In the genomic region with DNA sequence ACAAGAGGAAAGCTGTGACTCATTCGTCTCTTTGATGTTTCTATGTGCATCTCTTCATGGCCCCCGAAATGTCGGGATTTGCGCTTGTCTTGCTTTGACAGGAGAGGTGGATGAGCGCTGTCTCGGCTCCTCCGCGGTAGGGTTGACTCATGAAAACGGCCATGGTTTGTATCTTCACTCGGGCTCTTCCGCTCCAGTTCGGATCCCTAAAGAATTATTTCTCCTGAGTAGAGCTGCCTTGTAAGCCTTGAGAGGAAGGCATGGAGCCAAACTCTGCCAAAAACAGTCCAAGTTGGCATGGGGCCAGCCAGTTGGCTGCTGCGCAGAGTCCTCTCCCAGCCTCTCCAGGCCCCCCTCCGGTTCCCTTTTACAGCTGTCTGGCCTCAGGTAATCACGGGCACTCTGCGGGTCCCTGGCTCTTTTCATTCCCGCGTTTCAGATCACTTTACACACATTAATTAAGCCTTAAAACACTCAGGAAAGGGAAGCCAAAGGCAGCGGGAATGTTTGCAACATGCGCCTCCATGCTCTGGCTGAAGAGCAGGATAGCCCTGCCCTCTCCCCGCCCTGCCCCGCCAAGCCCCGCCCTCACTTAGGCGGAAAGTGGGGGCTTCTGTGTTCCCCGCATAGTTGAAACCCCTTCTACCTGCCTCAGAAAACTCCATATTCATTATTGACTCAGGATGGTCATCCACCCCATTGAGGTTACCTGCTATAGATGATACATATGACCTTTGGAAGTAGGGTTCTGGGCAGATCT, we compare ENCODE assay signal across 8 mouse cellular contexts. TPM values are rescaled to one million over a fixed set of nuclear protein-coding genes. Genes with fewer than 3 reads are reported as not detected.
DNase-seq lines count a peak whose midpoint lies in the region; ATAC-seq and TF ChIP-seq lines count a peak whose summit lies in the region.

No protein-coding gene starts in this region.

- H3K9me3 ChIP-seq in E14TG2a.4 (ENCODE audit: low read length): no peaks in the 10 kb centered on the region
- H3K9me3 ChIP-seq in forebrain, embryonic 16.5 days (ENCODE audit: control insufficient read depth, low read length): no peaks in the 10 kb centered on the region

- no peak overlapping the region for H3K27ac ChIP-seq in forebrain, embryonic 16.5 days (ENCODE audit: low read length)
- no peak overlapping the region for H3K27ac ChIP-seq in left cerebral cortex, adult 2 months

- peaks cover 87% of the 10 kb centered on the region for H3K27me3 ChIP-seq in E14TG2a.4 (ENCODE audit: insufficient read depth, low read length)
- H3K27me3 ChIP-seq in forebrain, embryonic 16.5 days (replicated peaks; ENCODE audit: control insufficient read depth, insufficient read depth, low read length): no peaks in the 10 kb centered on the region

- WGBS in forebrain, embryonic 16.5 days: 35% methylated on average over 25 of the region's 25 CpGs

- intact Hi-C loops in heart, postnatal 10 days (cut with DNase I): no loop called here
- intact Hi-C loops in left cerebral cortex, adult 2 months (cut with DNase I): no loop called here

- H3K4me1 ChIP-seq in E14TG2a.4 (replicated peaks; ENCODE audit: low read depth, low read length): peaks cover 39% of the 10 kb centered on the region
- H3K4me1 ChIP-seq in forebrain, embryonic 16.5 days (replicated peaks; ENCODE audit: control insufficient read depth, insufficient read depth, low read length): peaks cover 9% of the 10 kb centered on the region

- peak overlapping the region; percentile 49 for H3K4me3 ChIP-seq in E14TG2a.4 (replicated peaks; ENCODE audit: low read length)
- H3K4me3 ChIP-seq in forebrain, embryonic 16.5 days (replicated peaks; ENCODE audit: low read length): peak overlapping the region; percentile 18; the same call in 1 of the 2 replicates
- peak overlapping the region; percentile 36 for H3K4me3 ChIP-seq in left cerebral cortex, adult 2 months

- no peak for TF ChIP-seq CTCF in E14TG2a.4 (conservative IDR thresholded peaks at IDR 0.05; ENCODE audit: low read length)
- TF ChIP-seq CTCF in left cerebral cortex, adult 2 months (IDR thresholded peaks at IDR 0.05): no peak

- no peak overlapping the region for H3K9ac ChIP-seq in forebrain, embryonic 16.5 days (replicated peaks; ENCODE audit: low read depth, low read length)

- DNase-seq in adrenal gland, adult 2 months: peak; percentile 81
- DNase-seq in heart, postnatal 10 days: peak; percentile 83 to 84
- peak; percentile 70 to 73 for DNase-seq in left cerebral cortex, adult 2 months (ENCODE audit: extremely low spot score in 1 of 2, low spot score in 2 of 2)
- peak; percentile 63 for DNase-seq in ovary, adult 18-20 months (ENCODE audit: low spot score)
- no peak for DNase-seq in thymus, postnatal 14 days
- no peak for DNase-seq in yolk sac, embryonic 10.5 days (ENCODE audit: low spot score)

- peak; percentile 88 for ATAC-seq in forebrain, embryonic 16.5 days

- H3K4me2 ChIP-seq in forebrain, embryonic 16.5 days (ENCODE audit: low read length): peak overlapping the region; percentile 49

- no peaks in the 10 kb centered on the region for H3K36me3 ChIP-seq in E14TG2a.4 (ENCODE audit: insufficient read depth, low read length)
- no peaks in the 10 kb centered on the region for H3K36me3 ChIP-seq in forebrain, embryonic 16.5 days (ENCODE audit: control insufficient read depth, insufficient read depth)

RNA-seq across cellular contexts. Expression of gene Foxn3, which starts 7.0 kb away (rescaled TPM):
- total RNA-seq in adrenal gland, adult 2 months (2021): 10 to 100 TPM; 60.7 to 62.1 TPM
- 22.0 and 27.6 TPM in 2 replicates for polyA plus RNA-seq in adrenal gland, adult 2 months (2012; rRNA removed)
- 71.0 and 78.0 TPM in 2 replicates for polyA plus RNA-seq in forebrain, embryonic 16.5 days (2015; fragmentation: Nextera tagmentation; extraction: Ambion mirVana)
- 100 to 1,000 TPM; 128 to 143 TPM for total RNA-seq in heart, postnatal 10 days (2021)
- 10 to 100 TPM; 52.4 to 57.4 TPM for total RNA-seq in left cerebral cortex, adult 2 months (2021)

Comparison
In these comparisons a context has a peak if more than half of its experiments do, and no peak if none do; other contexts are left out.
1. DNase-seq: peak in adrenal gland, adult 2 months (single experiment), heart, postnatal 10 days (2 of 2), left cerebral cortex, adult 2 months (2 of 2) and ovary, adult 18-20 months (single experiment); none in thymus, postnatal 14 days (single experiment) and yolk sac, embryonic 10.5 days (single experiment).
2. Peak in every context shown above with its lines, with median percentiles within 50 percentile points of each other: H3K4me3 ChIP-seq.